Mouse (Mus musculus) bone marrow, adult 2 months (tissue): ENCODE data around the gene Atf4.

Source experiments
- CTCF ChIP-seq: fragments of 200-500 bp; IDR thresholded peaks from 2 replicates; pipeline ENCODE4 v1.5.1; 2011; ENCODE audit warnings: low read length, control low read depth; ENCODE audit not compliant: control insufficient read depth, insufficient read depth
- POLR2A ChIP-seq: fragments of 200-500 bp; IDR thresholded peaks from 2 replicates; pipeline ENCODE4 v1.6.1; 2011; ENCODE audit warnings: low read depth, mild to moderate bottlenecking, control low read depth, low read length, borderline replicate concordance; ENCODE audit not compliant: control insufficient read depth

- no peak for TF ChIP-seq CTCF
- no peak for TF ChIP-seq POLR2A
Observed at GRCm38 (mm10) chr15:80254207-80254606, 777 bp upstream of the Atf4 start.
